Mouse (Mus musculus) monocyte, adult 5-6 weeks (primary cell): Measurements from ENCODE around the gene Klhl26. TPM values are rescaled to one million over a fixed set of nuclear protein-coding genes. Genes with fewer than 3 reads are reported as not detected.

ENCODE experiments used
- ATAC-seq: fragments of 153-309, 156-312 bp; replicated peaks from 2 replicates; pipeline ENCODE4 v1.8.0; 2017; ENCODE audit warnings: mild to moderate bottlenecking; ENCODE audit not compliant: low TSS enrichment, insufficient number of reproducible peaks, severe bottlenecking, poor library complexity, low FRiP score
- total RNA-seq: library from RNA; stranded (forward); fragments of 200-1000, 200-491, 200-594 nt; gene quantifications from 3 replicates; pipeline ENCODE4 v1.2.3, GENCODE M21; 2017

Gene Klhl26
- total RNA-seq, 1 experiment from 2014 or later = 3.3 TPM

- ATAC-seq = no peak
Measured at GRCm38 (mm10) chr8:70486941-70487520, 10.3 kb upstream of the Klhl26 start, which contains the start of gene Tmem59l. TSS of gene Tmem59l (minus strand) at chr8:70487358.

GRCm38 (mm10) chr8:70486191-70486681 lies 9.5 kb upstream of the Klhl26 start:
- no peak for ATAC-seq

GRCm38 (mm10) chr8:70482943-70483342 lies 6.2 kb upstream of the Klhl26 start:
- no peak for ATAC-seq

GRCm38 (mm10) chr8:70481908-70482307 lies 5.1 kb upstream of the Klhl26 start:
- ATAC-seq = no peak

- ATAC-seq = no peak
Measured at GRCm38 (mm10) chr8:70477269-70477982, 658 bp upstream of the Klhl26 start.

- ATAC-seq = no peak
Measured at GRCm38 (mm10) chr8:70471856-70472255, 4.9 kb downstream of the Klhl26 start.

GRCm38 (mm10) chr8:70469938-70470337 lies 6.8 kb downstream of the Klhl26 start:
- ATAC-seq = no peak

GRCm38 (mm10) chr8:70469295-70469916 lies 7.4 kb downstream of the Klhl26 start:
- no peak for ATAC-seq

GRCm38 (mm10) chr8:70468733-70469132 lies 8.0 kb downstream of the Klhl26 start:
- ATAC-seq = no peak

GRCm38 (mm10) chr8:70467907-70468306 lies 8.9 kb downstream of the Klhl26 start:
- no peak for ATAC-seq

GRCm38 (mm10) chr8:70467229-70467725 lies 9.5 kb downstream of the Klhl26 start:
- no peak for ATAC-seq

- no peak for ATAC-seq
Measured at GRCm38 (mm10) chr8:70466771-70467170, 10.0 kb downstream of the Klhl26 start.

- no peak for ATAC-seq
Measured at GRCm38 (mm10) chr8:70466305-70466704, 10.5 kb downstream of the Klhl26 start.

- ATAC-seq = no peak
Measured at GRCm38 (mm10) chr8:70465701-70466100, 11.1 kb downstream of the Klhl26 start.

- ATAC-seq = no peak
Measured at GRCm38 (mm10) chr8:70464162-70464561, 12.6 kb downstream of the Klhl26 start.

- no peak for ATAC-seq
Measured at GRCm38 (mm10) chr8:70463306-70463705, 13.5 kb downstream of the Klhl26 start.

- no peak for ATAC-seq
Measured at GRCm38 (mm10) chr8:70462516-70462813, 14.3 kb downstream of the Klhl26 start.

- ATAC-seq = no peak
Measured at GRCm38 (mm10) chr8:70461765-70462515, 14.8 kb downstream of the Klhl26 start.

GRCm38 (mm10) chr8:70460606-70461005 lies 16.2 kb downstream of the Klhl26 start:
- ATAC-seq = no peak
